Mouse (Mus musculus): ENCODE measurements around the gene Gckr. TPM values are rescaled to one million over a fixed set of nuclear protein-coding genes. Genes with fewer than 3 reads are reported as not detected.
"Not testable (repeated sequence)": the region's sequence is repeated elsewhere in the genome, so short reads cannot be mapped to it uniquely, and the experiment has no call there.

Gene Gckr
- polyA plus RNA-seq, 1 experiment: 0.16 TPM

GRCm38 (mm10) chr5:31326850-31327249 is 29.6 kb downstream of the Gckr start:
- Histone ChIP-seq H3K36me3 (ENCODE audit: control insufficient read depth, insufficient read depth) (no peaks in the 10 kb centered on the region), H3K4me3 (no peak overlapping the region), H3K79me2 (ENCODE audit: control insufficient read depth, insufficient read depth) (no peaks in the 10 kb centered on the region), H3ac (ENCODE audit: control insufficient read depth, insufficient read length) (no peak overlapping the region), H3K27me3 (ENCODE audit: control insufficient read depth, insufficient read depth, insufficient read length) (no peaks in the 10 kb centered on the region), H3K4me2 (ENCODE audit: low read depth) (no peak overlapping the region)
- TF ChIP-seq MYOD1 (IDR thresholded peaks at IDR 0.05; ENCODE audit: control insufficient read depth in 1 of 3, insufficient read length in 2 of 3, low read depth in 2 of 3): no peak
- no peak for TF ChIP-seq MAX (IDR thresholded peaks at IDR 0.05; ENCODE audit: low read depth)
- no peak for TF ChIP-seq SRF (IDR thresholded peaks at IDR 0.05; ENCODE audit: control insufficient read depth, insufficient read length, low read depth)
- TF ChIP-seq REST (IDR thresholded peaks at IDR 0.05; ENCODE audit: insufficient read depth, insufficient read length): no peak
- no peak for TF ChIP-seq CEBPB (IDR thresholded peaks at IDR 0.05; ENCODE audit: insufficient read depth, poor library complexity, severe bottlenecking)

GRCm38 (mm10) chr5:31328255-31328654 is 31.0 kb downstream of the Gckr start:
- Histone ChIP-seq H3ac (ENCODE audit: control insufficient read depth, insufficient read length) (no peak overlapping the region), H3K4me3 (no peak overlapping the region), H3K27me3 (ENCODE audit: control insufficient read depth, insufficient read depth, insufficient read length) (no peaks in the 10 kb centered on the region), H3K4me2 (ENCODE audit: low read depth) (peak overlapping the region; percentile 9), H3K79me2 (ENCODE audit: control insufficient read depth, insufficient read depth) (no peaks in the 10 kb centered on the region), H3K36me3 (ENCODE audit: control insufficient read depth, insufficient read depth) (no peaks in the 10 kb centered on the region)
- TF ChIP-seq REST (IDR thresholded peaks at IDR 0.05; ENCODE audit: insufficient read depth, insufficient read length) (no peak), TCF12 (IDR thresholded peaks at IDR 0.05; ENCODE audit: insufficient read depth, poor library complexity, severe bottlenecking) (no peak), USF1 (IDR thresholded peaks at IDR 0.05; ENCODE audit: low read depth) (no peak), MYOG (IDR thresholded peaks at IDR 0.05; ENCODE audit: control insufficient read depth in 1 of 3, insufficient read depth in 1 of 3, insufficient read length in 2 of 3, low read depth in 2 of 3) (no peak), TCF3 (IDR thresholded peaks at IDR 0.05; ENCODE audit: insufficient read length, low read depth) (no peak), E2F4 (IDR thresholded peaks at IDR 0.05; ENCODE audit: insufficient read depth) (no peak), MAX (IDR thresholded peaks at IDR 0.05; ENCODE audit: low read depth) (no peak), POLR2AphosphoS2 (IDR thresholded peaks at IDR 0.05; ENCODE audit: insufficient read length, low read depth) (no peak), POLR2A (IDR thresholded peaks at IDR 0.05; ENCODE audit: insufficient read length, low read depth) (no peak)

- not testable (repeated sequence) for H3ac ChIP-seq (ENCODE audit: control insufficient read depth, insufficient read length); H3K4me2 ChIP-seq (ENCODE audit: low read depth); H3K27me3 ChIP-seq (ENCODE audit: control insufficient read depth, insufficient read depth, insufficient read length); H3K36me3 ChIP-seq (ENCODE audit: control insufficient read depth, insufficient read depth); H3K79me2 ChIP-seq (ENCODE audit: control insufficient read depth, insufficient read depth); H3K4me3 ChIP-seq
These were observed 60.3 kb downstream of the Gckr start for GRCm38 (mm10) chr5:31357586-31357985.

GRCm38 (mm10) chr5:31360955-31361354 is 63.7 kb downstream of the Gckr start:
- no peak overlapping the region for H3K4me2 ChIP-seq (ENCODE audit: low read depth)
- H3K27me3 ChIP-seq (ENCODE audit: control insufficient read depth, insufficient read depth, insufficient read length): no peaks in the 10 kb centered on the region
- H3ac ChIP-seq (ENCODE audit: control insufficient read depth, insufficient read length): no peak overlapping the region
- H3K36me3 ChIP-seq (ENCODE audit: control insufficient read depth, insufficient read depth): no peaks in the 10 kb centered on the region
- H3K4me3 ChIP-seq: no peak overlapping the region
- H3K79me2 ChIP-seq (ENCODE audit: control insufficient read depth, insufficient read depth): no peaks in the 10 kb centered on the region
- TF ChIP-seq TCF12 (IDR thresholded peaks at IDR 0.05; ENCODE audit: insufficient read depth, poor library complexity, severe bottlenecking): no peak
- TF ChIP-seq POLR2A (IDR thresholded peaks at IDR 0.05; ENCODE audit: insufficient read length, low read depth): no peak
- no peak for TF ChIP-seq TCF3 (IDR thresholded peaks at IDR 0.05; ENCODE audit: insufficient read length, low read depth)
- TF ChIP-seq SRF (IDR thresholded peaks at IDR 0.05; ENCODE audit: control insufficient read depth, insufficient read length, low read depth): no peak
- no peak for TF ChIP-seq MYOD1 (IDR thresholded peaks at IDR 0.05; ENCODE audit: control insufficient read depth in 1 of 3, insufficient read length in 2 of 3, low read depth in 2 of 3)
- TF ChIP-seq MYOG (IDR thresholded peaks at IDR 0.05; ENCODE audit: control insufficient read depth in 1 of 3, insufficient read depth in 1 of 3, insufficient read length in 2 of 3, low read depth in 2 of 3): no peak
- no peak for TF ChIP-seq REST (IDR thresholded peaks at IDR 0.05; ENCODE audit: insufficient read depth, insufficient read length)
- TF ChIP-seq POLR2AphosphoS2 (IDR thresholded peaks at IDR 0.05; ENCODE audit: insufficient read length, low read depth): no peak
- TF ChIP-seq E2F4 (IDR thresholded peaks at IDR 0.05; ENCODE audit: insufficient read depth): no peak
- TF ChIP-seq MAX (IDR thresholded peaks at IDR 0.05; ENCODE audit: low read depth): no peak
- no peak for TF ChIP-seq USF1 (IDR thresholded peaks at IDR 0.05; ENCODE audit: low read depth)
- TF ChIP-seq CEBPB (IDR thresholded peaks at IDR 0.05; ENCODE audit: insufficient read depth, poor library complexity, severe bottlenecking): no peak

Other genes with a start within 250 kb of the Gckr start
- 143 TPM for gene Atraid, start 249.1 kb upstream of the Gckr start, polyA plus RNA-seq (2012; fragmentation: generic; extraction: Trizol)
- 11.1 TPM for gene Slc5a6, start 248.5 kb upstream of the Gckr start, polyA plus RNA-seq (2012; fragmentation: generic; extraction: Trizol)
- 31.5 TPM for gene Cad, start 242.7 kb upstream of the Gckr start, polyA plus RNA-seq (2012; fragmentation: generic; extraction: Trizol)
- gene Dnajc5g, start 191.2 kb upstream of the Gckr start, polyA plus RNA-seq (2012; fragmentation: generic; extraction: Trizol): not detected
- gene Slc30a3, start 189.2 kb upstream of the Gckr start, polyA plus RNA-seq (2012; fragmentation: generic; extraction: Trizol): 0.19 TPM
- gene Trim54, start 180.7 kb upstream of the Gckr start, polyA plus RNA-seq (2012; fragmentation: generic; extraction: Trizol): 110 TPM
- 0.78 TPM for gene Ucn, start 158.6 kb upstream of the Gckr start, polyA plus RNA-seq (2012; fragmentation: generic; extraction: Trizol)
- gene Mpv17, start 143.2 kb upstream of the Gckr start, polyA plus RNA-seq (2012; fragmentation: generic; extraction: Trizol): 35.8 TPM
- 2.6 TPM for gene Gm29609, start 117.5 kb upstream of the Gckr start, polyA plus RNA-seq (2012; fragmentation: generic; extraction: Trizol)
- gene Gtf3c2, start 117.3 kb upstream of the Gckr start, polyA plus RNA-seq (2012; fragmentation: generic; extraction: Trizol): 24.9 TPM
- 138 TPM for gene Snx17, start 104.2 kb upstream of the Gckr start, polyA plus RNA-seq (2012; fragmentation: generic; extraction: Trizol)
- gene Eif2b4, start 104.0 kb upstream of the Gckr start, polyA plus RNA-seq (2012; fragmentation: generic; extraction: Trizol): 60.2 TPM
- 25.6 TPM for gene Zfp513, start 95.1 kb upstream of the Gckr start, polyA plus RNA-seq (2012; fragmentation: generic; extraction: Trizol)
- gene Ppm1g, start 76.8 kb upstream of the Gckr start, polyA plus RNA-seq (2012; fragmentation: generic; extraction: Trizol): 89.3 TPM
- gene Nrbp1, start 56.6 kb upstream of the Gckr start, polyA plus RNA-seq (2012; fragmentation: generic; extraction: Trizol): 87.9 TPM
- gene Gm9970, start 56.2 kb upstream of the Gckr start, polyA plus RNA-seq (2012; fragmentation: generic; extraction: Trizol): not detected
- gene Krtcap3, start 45.8 kb upstream of the Gckr start, polyA plus RNA-seq (2012; fragmentation: generic; extraction: Trizol): 2.1 TPM
- 22.5 TPM for gene Ift172, start 6.3 kb upstream of the Gckr start, polyA plus RNA-seq (2012; fragmentation: generic; extraction: Trizol)
- gene Fndc4, start 1.4 kb upstream of the Gckr start, polyA plus RNA-seq (2012; fragmentation: generic; extraction: Trizol): 4.9 TPM
- 12.8 TPM for gene Zfp512, start 155.0 kb downstream of the Gckr start, polyA plus RNA-seq (2012; fragmentation: generic; extraction: Trizol)
- not detected for gene 4930548H24Rik, start 188.3 kb downstream of the Gckr start, polyA plus RNA-seq (2012; fragmentation: generic; extraction: Trizol)
- 19.1 TPM for gene Gpn1, start 197.3 kb downstream of the Gckr start, polyA plus RNA-seq (2012; fragmentation: generic; extraction: Trizol)
- gene Slc4a1ap, start 229.6 kb downstream of the Gckr start, polyA plus RNA-seq (2012; fragmentation: generic; extraction: Trizol): 15.9 TPM
- 10.0 TPM for gene Supt7l, start 230.4 kb downstream of the Gckr start, polyA plus RNA-seq (2012; fragmentation: generic; extraction: Trizol)